ENCODE assay signal across 25 mouse cellular contexts in genomic region chr16:58861479-58861878, GRCm38 (mm10). TPM values are rescaled to one million over a fixed set of nuclear protein-coding genes. Genes with fewer than 3 reads are reported as not detected.
"Had no signal": no experiment of that assay in that cellular context is flagged by ENCODE, and none has a peak within 500 bp of the region (broad histone marks: within the 10 kb centered on the region; RNA-seq: fewer than 3 reads in every experiment).

No protein-coding gene starts in this region.

- H3K9ac ChIP-seq: neural tube, embryonic 13.5 days; neural tube, embryonic 15.5 days; stomach, embryonic 15.5 days had no signal

- H3K9me3 ChIP-seq: neural tube, embryonic 13.5 days; neural tube, embryonic 15.5 days; stomach, embryonic 15.5 days had no signal

- DNase-seq: retina, postnatal 1 day; right cerebral cortex, adult 18-20 months; right cerebral cortex, postnatal 14 days; right cerebral cortex, postnatal 25 days; right cerebral cortex, postnatal 4 days; spleen, adult 18-20 months; thymus, adult 18-20 months; thymus, adult 2 months; thymus, postnatal 14 days; thymus, postnatal 25 days; thymus, postnatal 36 days; thymus, postnatal 4 days had no signal

- H3K4me2 ChIP-seq: neural tube, embryonic 13.5 days; neural tube, embryonic 15.5 days; stomach, embryonic 15.5 days had no signal

- H3K4me3 ChIP-seq: neural tube, embryonic 13.5 days; neural tube, embryonic 15.5 days; stomach, embryonic 15.5 days had no signal

- H3K36me3 ChIP-seq: neural tube, embryonic 13.5 days; neural tube, embryonic 15.5 days; stomach, embryonic 15.5 days had no signal

- H3K4me1 ChIP-seq: neural tube, embryonic 13.5 days; neural tube, embryonic 15.5 days; stomach, embryonic 15.5 days had no signal

- H3K27ac ChIP-seq: neural tube, embryonic 13.5 days; neural tube, embryonic 15.5 days; stomach, embryonic 15.5 days; stomach, postnatal 0 days had no signal

- H3K27me3 ChIP-seq: neural tube, embryonic 13.5 days; neural tube, embryonic 15.5 days; stomach, embryonic 15.5 days had no signal

RNA-seq across cellular contexts. Expression of gene Olfr177, which starts 13.1 kb away (rescaled TPM):
- total RNA-seq: neutrophil, adult 5-6 weeks had no signal
- polyA plus RNA-seq: neural tube, embryonic 13.5 days; neural tube, embryonic 14.5 days; neural tube, embryonic 15.5 days; small intestine, adult 2 months; spleen, adult 2 months; stomach, embryonic 14.5 days; stomach, embryonic 15.5 days; stomach, embryonic 16.5 days; stomach, postnatal 0 days; testis, adult 2 months; thymus, adult 2 months; thymus, postnatal 0 days; urinary bladder, adult 2 months had no signal

RNA-seq across cellular contexts. Expression of gene Olfr178, which starts 30.4 kb away (rescaled TPM):
- total RNA-seq: neutrophil, adult 5-6 weeks had no signal
- polyA plus RNA-seq: neural tube, embryonic 13.5 days; neural tube, embryonic 14.5 days; neural tube, embryonic 15.5 days; small intestine, adult 2 months; spleen, adult 2 months; stomach, embryonic 14.5 days; stomach, embryonic 15.5 days; stomach, embryonic 16.5 days; stomach, postnatal 0 days; testis, adult 2 months; thymus, adult 2 months; thymus, postnatal 0 days; urinary bladder, adult 2 months had no signal

RNA-seq across cellular contexts. Expression of gene Olfr175-ps1, which starts 34.9 kb away (rescaled TPM):
- total RNA-seq: neutrophil, adult 5-6 weeks had no signal
- polyA plus RNA-seq: neural tube, embryonic 13.5 days; neural tube, embryonic 14.5 days; neural tube, embryonic 15.5 days; small intestine, adult 2 months; spleen, adult 2 months; stomach, embryonic 14.5 days; stomach, embryonic 15.5 days; stomach, embryonic 16.5 days; stomach, postnatal 0 days; testis, adult 2 months; thymus, postnatal 0 days; urinary bladder, adult 2 months had no signal
